Mouse (Mus musculus): ENCODE data around the gene Ctbp2. TPM values are rescaled to one million over a fixed set of nuclear protein-coding genes. Genes with fewer than 3 reads are reported as not detected.
A peak's percentile ranks its signal among the peaks of the same experiment; 100 is the strongest.

The Ctbp2 gene
- total RNA-seq, 2 experiments from 2014 or later = 30.1 to 30.6 TPM

DNA sequence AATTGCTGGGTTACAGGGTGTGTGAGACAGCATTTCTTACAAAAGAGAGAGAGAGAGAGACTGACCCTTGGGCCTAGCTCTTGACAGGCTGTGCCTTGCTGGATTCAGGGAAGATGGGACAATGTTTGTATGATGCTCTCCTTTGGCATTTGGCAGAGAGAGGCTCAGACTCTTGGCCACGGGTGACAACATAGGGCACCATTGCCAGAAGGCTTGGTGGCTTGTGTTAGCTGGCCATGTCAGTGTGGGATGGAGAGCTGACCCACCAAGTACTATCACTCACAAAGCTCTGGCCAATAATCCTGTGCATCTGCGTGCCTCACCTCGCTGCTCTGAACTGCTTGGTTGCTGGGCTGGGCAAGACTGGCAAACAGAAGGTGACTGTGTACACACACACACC, 113.7 kb downstream of the Ctbp2 start:
- no peak for DNase-seq (ENCODE audit: extremely low spot score in 1 of 2, low spot score in 2 of 2)
- no peak overlapping the region for H3K27ac ChIP-seq

DNA sequence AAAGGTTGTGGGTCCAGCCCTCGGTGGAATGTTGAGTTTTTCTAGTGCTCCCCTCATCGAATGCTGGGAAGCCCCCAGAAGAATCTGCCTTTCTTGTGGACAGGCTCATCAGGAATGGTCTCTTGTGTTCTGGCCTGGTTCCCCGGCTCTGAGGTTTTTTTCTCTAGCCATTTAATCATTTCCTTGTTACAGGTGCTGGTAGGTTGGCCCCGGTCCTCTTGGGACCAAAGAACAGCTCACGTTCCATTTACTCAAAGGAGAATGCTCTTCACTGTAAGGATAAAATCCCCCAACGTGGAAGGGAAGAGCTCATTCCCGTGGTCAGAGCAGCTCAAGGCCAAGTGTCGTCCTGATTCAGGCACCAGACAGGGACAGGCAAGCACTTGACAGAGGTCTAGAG, 114.5 kb downstream of the Ctbp2 start:
- TF ChIP-seq CTCF (IDR thresholded peaks at IDR 0.05) = no peak
- Histone ChIP-seq H3K4me3 (no peak overlapping the region), H3K27ac (no peak overlapping the region)
- intact Hi-C loops (cut with DNase I) = loop anchor here (5.0 kb wide), 1 partner anchor 628 kb away; the partner anchor contains the start of gene Edrf1
- no peak for DNase-seq (ENCODE audit: extremely low spot score in 1 of 2, low spot score in 2 of 2)

More for the DNA sequence above, 113.7 kb downstream of the Ctbp2 start:
- TF ChIP-seq CTCF (IDR thresholded peaks at IDR 0.05) = no peak
- H3K4me3 ChIP-seq = no peak overlapping the region
- intact Hi-C loops (cut with DNase I) = loop anchor here (5.0 kb wide), 1 partner anchor 627 kb away; the partner anchor contains the start of gene Edrf1

DNA sequence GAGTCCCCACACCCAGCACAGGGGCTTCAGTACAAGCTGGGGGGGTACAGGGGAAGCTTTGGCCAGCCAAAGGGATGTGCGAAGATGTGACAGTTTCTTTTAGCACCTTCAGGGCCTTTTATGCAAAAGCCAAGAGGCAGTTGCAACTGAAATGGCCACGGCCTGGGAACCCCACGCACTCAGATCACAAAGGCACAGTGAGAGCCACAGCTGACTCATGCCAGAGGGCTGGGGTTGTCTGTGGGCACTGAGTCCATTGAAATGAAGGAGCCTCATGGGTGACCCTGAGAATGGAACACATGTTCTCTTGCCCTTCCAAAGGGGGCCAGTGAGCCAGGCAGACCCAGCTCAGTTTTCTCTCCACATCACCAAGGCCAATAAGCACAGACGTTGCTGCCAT, 115.5 kb downstream of the Ctbp2 start:
- DNase-seq (ENCODE audit: extremely low spot score in 1 of 2, low spot score in 2 of 2) = no peak
- TF ChIP-seq CTCF (IDR thresholded peaks at IDR 0.05) = no peak
- intact Hi-C loops (cut with DNase I) = no loop called here
- Histone ChIP-seq H3K4me3 (no peak overlapping the region), H3K27ac (no peak overlapping the region)

DNA sequence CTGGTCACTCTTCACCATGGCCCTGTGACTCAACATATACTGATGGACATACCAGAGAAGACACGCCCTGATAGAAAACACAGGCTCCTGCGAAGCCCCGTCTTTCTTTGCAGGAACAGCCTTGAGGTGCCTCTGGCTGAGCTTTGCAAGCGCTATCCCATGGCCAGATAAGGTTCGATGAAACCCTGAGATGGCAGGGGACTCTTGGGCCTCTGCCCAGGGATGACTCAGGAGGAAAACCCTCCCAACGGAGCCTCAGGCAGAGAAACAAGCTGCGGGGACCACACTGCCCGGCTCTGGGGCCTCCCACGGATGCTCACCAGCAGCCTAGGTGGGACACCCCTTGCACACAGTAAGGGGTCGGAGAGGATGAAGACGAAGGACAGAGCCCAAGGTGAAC, 116.8 kb downstream of the Ctbp2 start:
- Histone ChIP-seq H3K27ac (no peak overlapping the region), H3K4me3 (no peak overlapping the region)
- intact Hi-C loops (cut with DNase I) = no loop called here
- no peak for DNase-seq (ENCODE audit: extremely low spot score in 1 of 2, low spot score in 2 of 2)
- no peak for TF ChIP-seq CTCF (IDR thresholded peaks at IDR 0.05)

DNA sequence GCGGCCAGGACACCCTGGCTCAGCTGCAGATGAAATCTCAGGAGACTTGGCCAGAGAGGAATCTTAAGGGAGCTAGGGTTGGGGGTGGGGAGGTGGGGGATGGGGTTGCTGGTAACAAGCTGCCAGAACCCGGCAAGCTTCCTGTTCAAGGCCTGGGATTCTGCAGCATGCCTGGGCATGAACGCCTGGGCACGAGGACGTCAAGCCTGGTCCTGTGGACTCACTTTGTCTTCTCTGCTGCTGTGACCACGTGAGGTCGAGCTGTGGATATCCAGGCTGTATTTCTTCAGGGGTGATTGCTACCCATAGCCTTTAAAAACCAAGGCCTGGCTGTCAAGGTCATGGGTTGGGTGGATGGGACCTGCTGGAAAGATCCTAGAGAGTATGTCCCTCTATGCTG, 118.4 kb downstream of the Ctbp2 start:
- no peak for TF ChIP-seq CTCF (IDR thresholded peaks at IDR 0.05)
- intact Hi-C loops (cut with DNase I) = no loop called here

DNA sequence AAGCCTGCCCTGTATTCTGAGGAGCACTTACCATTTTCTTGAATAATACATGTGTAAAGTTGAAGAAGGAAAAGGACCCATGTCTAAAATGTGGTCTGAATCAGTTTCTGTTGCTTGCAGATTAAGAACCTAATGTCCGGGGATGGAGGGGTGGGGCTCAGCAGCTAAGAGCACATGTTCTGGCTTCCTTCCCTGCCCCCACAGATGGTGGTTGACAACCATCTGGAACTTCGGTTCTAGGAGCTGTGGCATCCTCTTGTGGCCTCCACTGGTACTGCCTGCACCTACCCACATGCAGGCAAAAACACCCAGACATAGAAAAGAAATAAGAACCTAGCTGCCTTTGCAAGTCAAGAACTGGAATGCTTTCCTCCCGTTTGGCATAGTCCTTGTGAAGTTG, 120.7 kb downstream of the Ctbp2 start:
- H3K27ac ChIP-seq = no peak overlapping the region
- no peak; the same call in none of the 2 replicates for TF ChIP-seq CTCF (IDR thresholded peaks at IDR 0.05)
- intact Hi-C loops (cut with DNase I) = loop anchor here (2.0 to 5.0 kb wide), 3 partner anchors 71 to 346 kb away; partner anchors contain the start of gene Zranb1
- peak; percentile 79 to 87 for DNase-seq (ENCODE audit: extremely low spot score in 1 of 2, low spot score in 2 of 2)
- no peak overlapping the region for H3K4me3 ChIP-seq

More for the DNA sequence above, 118.4 kb downstream of the Ctbp2 start:
- no peak overlapping the region for H3K27ac ChIP-seq
- H3K4me3 ChIP-seq = no peak overlapping the region
- DNase-seq (ENCODE audit: extremely low spot score in 1 of 2, low spot score in 2 of 2) = no peak

DNA sequence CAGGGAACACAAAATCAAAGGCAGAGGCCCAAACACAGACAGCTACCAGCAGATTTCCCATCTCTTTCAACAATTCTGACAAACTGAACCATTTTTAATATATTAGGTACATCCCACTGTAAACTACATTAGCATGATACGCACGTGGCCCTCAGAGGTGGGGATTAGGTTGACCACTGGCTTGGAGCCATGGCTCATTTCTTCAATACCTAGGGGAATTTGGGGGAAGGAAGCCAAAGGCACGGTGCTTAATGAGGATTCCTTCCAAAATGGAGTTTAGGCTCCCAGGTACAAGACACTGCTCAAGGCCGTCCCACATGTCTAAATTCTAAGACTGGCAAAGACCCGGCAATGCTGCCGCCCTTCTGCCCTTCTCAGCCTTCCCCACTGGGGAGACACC, 121.9 kb downstream of the Ctbp2 start:
- H3K4me3 ChIP-seq = no peak overlapping the region
- no peak overlapping the region for H3K27ac ChIP-seq
- TF ChIP-seq CTCF (IDR thresholded peaks at IDR 0.05) = no peak
- intact Hi-C loops (cut with DNase I) = loop anchor here (2.0 to 5.0 kb wide), 3 partner anchors 70 to 345 kb away; partner anchors contain the start of gene Zranb1
- DNase-seq (ENCODE audit: extremely low spot score in 1 of 2, low spot score in 2 of 2) = no peak

DNA sequence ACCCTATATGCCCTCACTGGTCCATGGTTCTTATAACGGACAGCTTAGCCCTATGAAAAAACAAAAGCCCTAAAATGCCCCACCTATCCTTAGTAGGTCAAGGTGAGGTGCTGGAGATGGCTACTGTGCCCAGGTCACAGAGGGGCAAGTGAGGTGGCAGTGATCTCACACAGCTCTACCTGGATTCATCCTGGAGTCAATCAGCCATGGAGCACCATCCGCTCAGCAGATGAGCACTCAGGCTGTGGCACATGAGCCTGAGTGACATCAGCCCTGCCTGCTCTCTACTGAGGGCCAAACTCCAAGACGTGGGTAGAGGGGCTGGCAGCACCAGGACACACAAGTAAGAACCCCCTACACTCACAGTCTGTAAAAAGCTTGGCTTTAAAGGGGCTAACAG, 122.8 kb downstream of the Ctbp2 start:
- intact Hi-C loops (cut with DNase I) = loop anchor here (5.0 kb wide), 2 partner anchors 69 to 344 kb away; partner anchors contain the start of gene Zranb1
- TF ChIP-seq CTCF (IDR thresholded peaks at IDR 0.05) = no peak
- no peak overlapping the region for H3K4me3 ChIP-seq
- no peak overlapping the region for H3K27ac ChIP-seq
- no peak for DNase-seq (ENCODE audit: extremely low spot score in 1 of 2, low spot score in 2 of 2)

DNA sequence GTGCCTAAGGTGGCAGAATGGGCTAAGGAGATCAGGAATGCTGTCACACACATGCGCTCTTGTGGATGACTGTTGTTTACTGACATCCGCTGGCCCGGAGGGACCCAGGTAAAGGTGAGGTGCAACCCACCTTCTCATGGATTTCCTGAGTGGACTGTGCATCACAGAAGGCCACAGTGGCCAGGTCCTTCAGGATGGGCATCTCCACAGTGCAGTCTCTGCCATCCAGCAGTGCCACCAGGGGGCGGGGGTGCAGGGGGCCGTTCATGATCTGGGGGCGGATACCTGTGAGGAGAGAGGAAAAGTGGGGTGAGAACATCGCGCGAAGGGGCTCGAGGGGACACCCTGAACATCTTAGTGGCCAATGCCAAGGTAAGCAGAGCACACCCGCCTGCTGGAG, 125.1 kb downstream of the Ctbp2 start:
- no peak overlapping the region for H3K4me3 ChIP-seq
- intact Hi-C loops (cut with DNase I) = no loop called here
- no peak for TF ChIP-seq CTCF (IDR thresholded peaks at IDR 0.05)
- DNase-seq (ENCODE audit: extremely low spot score in 1 of 2, low spot score in 2 of 2) = no peak
- no peak overlapping the region for H3K27ac ChIP-seq

DNA sequence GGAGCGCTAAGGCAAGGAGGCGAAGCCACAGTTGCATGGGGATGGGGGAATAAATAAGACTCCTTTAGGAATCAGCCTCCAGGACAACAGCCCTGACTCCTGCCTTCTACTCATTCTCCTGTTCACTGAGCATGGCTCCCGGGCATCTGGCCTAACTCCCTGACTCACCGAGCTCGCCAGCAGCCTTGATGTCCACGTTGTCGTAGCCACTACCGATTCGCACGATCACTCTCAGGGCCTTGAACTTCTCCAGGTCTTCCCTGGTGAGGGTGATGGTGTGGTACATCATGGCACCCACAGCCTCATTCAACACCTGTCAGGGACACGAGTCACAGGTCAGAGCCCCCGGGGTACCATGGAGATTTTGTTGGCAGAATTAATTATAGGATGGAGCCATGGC, 125.5 kb downstream of the Ctbp2 start:
- TF ChIP-seq CTCF (IDR thresholded peaks at IDR 0.05) = no peak
- intact Hi-C loops (cut with DNase I) = no loop called here
- DNase-seq (ENCODE audit: extremely low spot score in 1 of 2, low spot score in 2 of 2) = no peak
- H3K27ac ChIP-seq = no peak overlapping the region
- no peak overlapping the region for H3K4me3 ChIP-seq

DNA sequence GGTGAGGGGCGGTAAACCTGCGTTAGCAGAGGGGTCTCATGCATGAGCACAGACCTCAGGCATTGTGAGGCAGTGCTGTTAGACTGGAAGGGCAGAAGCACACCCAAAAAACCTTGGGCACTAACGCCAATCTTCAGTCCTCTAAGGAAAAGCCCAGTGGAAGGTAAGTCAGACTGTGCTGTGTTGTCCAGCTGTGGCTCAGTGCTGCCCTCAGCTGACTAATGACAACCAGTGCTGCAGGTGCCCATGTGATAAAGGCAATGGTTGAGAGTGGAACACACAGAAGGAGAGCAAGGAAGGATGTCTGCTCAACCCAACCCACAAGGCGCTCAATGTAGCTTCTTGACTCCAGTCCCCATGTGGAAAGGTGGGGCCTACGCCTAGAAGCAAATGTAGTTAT, 127.8 kb downstream of the Ctbp2 start:
- no peak overlapping the region for H3K27ac ChIP-seq
- TF ChIP-seq CTCF (IDR thresholded peaks at IDR 0.05) = peak; percentile 65
- H3K4me3 ChIP-seq = no peak overlapping the region
- DNase-seq (ENCODE audit: extremely low spot score in 1 of 2, low spot score in 2 of 2) = peak in 1 of 2 experiments; percentile 41
- intact Hi-C loops (cut with DNase I) = no loop called here

DNA sequence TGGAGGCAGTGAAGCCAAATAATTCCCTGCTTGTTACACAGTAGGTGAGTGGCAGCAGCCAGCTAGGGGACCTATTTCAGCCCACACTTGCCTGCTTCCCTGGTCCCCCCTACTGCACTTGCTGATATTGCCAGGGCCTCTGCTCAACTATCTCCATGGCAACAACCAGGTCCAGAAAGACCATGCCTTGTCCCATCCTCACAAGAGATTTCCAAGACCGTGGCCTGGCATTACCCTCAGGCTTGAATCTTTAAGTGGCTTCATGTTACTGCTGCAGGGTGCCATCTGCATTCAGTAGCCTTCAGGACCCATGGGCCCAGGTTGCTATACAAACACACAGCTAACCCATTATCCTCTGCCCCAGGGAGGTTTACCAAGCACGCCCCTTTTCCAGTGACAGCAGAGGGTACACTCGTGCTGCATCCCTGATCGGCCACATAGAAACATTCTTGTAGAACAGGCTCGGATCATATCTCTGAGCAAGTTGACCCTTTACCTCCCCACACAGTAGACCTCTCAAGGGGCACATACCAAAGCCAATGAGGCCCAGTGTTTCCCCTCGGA, 129.4 kb downstream of the Ctbp2 start:
- no peak for TF ChIP-seq CTCF (IDR thresholded peaks at IDR 0.05)
- H3K27ac ChIP-seq = no peak overlapping the region
- no peak for DNase-seq (ENCODE audit: extremely low spot score in 1 of 2, low spot score in 2 of 2)
- intact Hi-C loops (cut with DNase I) = no loop called here
- no peak overlapping the region for H3K4me3 ChIP-seq

DNA sequence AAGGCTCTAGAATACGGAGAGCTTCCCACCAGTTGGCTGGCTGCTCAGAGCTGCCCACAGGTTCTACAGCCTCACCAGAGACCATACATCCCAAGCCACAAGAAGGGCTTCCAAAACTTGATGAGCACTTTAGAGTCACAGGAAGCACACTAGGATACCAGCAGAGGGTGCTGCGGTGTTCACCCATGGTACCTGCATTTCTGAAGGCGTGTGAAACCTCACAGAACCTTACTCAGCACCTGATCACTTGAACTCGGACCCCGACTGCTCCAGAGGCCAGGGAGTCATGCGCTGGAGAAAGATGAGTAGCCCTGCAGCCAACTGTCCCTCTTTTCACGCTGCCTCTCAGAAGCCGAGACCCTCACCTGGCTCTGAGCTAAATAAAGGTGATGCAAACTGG, 130.0 kb downstream of the Ctbp2 start:
- Histone ChIP-seq H3K4me3 (no peak overlapping the region), H3K27ac (no peak overlapping the region)
- intact Hi-C loops (cut with DNase I) = no loop called here
- peak; percentile 46 for TF ChIP-seq CTCF (IDR thresholded peaks at IDR 0.05)
- DNase-seq (ENCODE audit: extremely low spot score in 1 of 2, low spot score in 2 of 2) = no peak
